Mouse (Mus musculus) brain, embryonic 14.5 days (tissue): ENCODE results near the gene Pabpc4.

Source experiments
- CTCF ChIP-seq: fragments of 200-500 bp; IDR thresholded peaks from 2 replicates; pipeline ENCODE4 v1.5.1; 2012; ENCODE audit warnings: inconsistent platforms, mild to moderate bottlenecking, moderate library complexity, borderline replicate concordance; ENCODE audit not compliant: insufficient read depth, insufficient read length; ENCODE audit errors: extremely low read depth
- POLR2A ChIP-seq: fragments of 200-500 bp; IDR thresholded peaks from 2 replicates; pipeline ENCODE4 v1.6.1; 2012; ENCODE audit warnings: mild to moderate bottlenecking, inconsistent platforms, borderline replicate concordance; ENCODE audit not compliant: poor library complexity, insufficient read depth, insufficient read length, severe bottlenecking; ENCODE audit errors: extremely low read depth

GRCm38 (mm10) chr4:123223309-123223708 is 38.8 kb upstream of the Pabpc4 start:
- peak; percentile 40; the same call in 1 of the 2 replicates for TF ChIP-seq CTCF
- no peak for TF ChIP-seq POLR2A
